Mouse (Mus musculus) stomach, embryonic 14.5 days (tissue): ENCODE data around the gene Slc30a9. TPM values are rescaled to one million over a fixed set of nuclear protein-coding genes. Genes with fewer than 3 reads are reported as not detected.

ENCODE experiments used
- ATAC-seq: fragments of 200-750 bp; cut with Nextera tagmentation; 2 replicates; pipeline ENCODE4 v1.8.0; 2017; ENCODE audit warnings: low read depth, moderate TSS enrichment; ENCODE audit not compliant: insufficient number of reproducible peaks, insufficient read depth, low FRiP score
- H3K27ac ChIP-seq: fragments of 300-500 bp; sonication (generic); 2 replicates; pipeline ENCODE4 v1.5.1; 2014; ENCODE audit warnings: mild to moderate bottlenecking, low read length, moderate library complexity, mixed read lengths
- H3K27me3 ChIP-seq: fragments of 300-500 bp; sonication (generic); 2 replicates; pipeline ENCODE4 v1.6.1; 2014; ENCODE audit warnings: low read length, control low read depth, mixed read lengths; ENCODE audit not compliant: control insufficient read depth, insufficient read depth
- H3K36me3 ChIP-seq: fragments of 300-500 bp; sonication (generic); 2 replicates; pipeline ENCODE4 v1.6.1; 2014; ENCODE audit warnings: mild to moderate bottlenecking, control low read depth, low read length, moderate library complexity, mixed read lengths; ENCODE audit not compliant: control insufficient read depth, insufficient read depth
- H3K4me1 ChIP-seq: fragments of 300-500 bp; sonication (generic); 2 replicates; pipeline ENCODE4 v1.6.1; 2014; ENCODE audit warnings: low read length, control low read depth, mixed read lengths; ENCODE audit not compliant: control insufficient read depth, insufficient read depth
- H3K4me2 ChIP-seq: fragments of 300-500 bp; sonication (generic); replicated peaks from 2 replicates; pipeline ENCODE4 v1.6.1; 2014; ENCODE audit warnings: low read depth, low read length, control low read depth
- H3K4me3 ChIP-seq: fragments of 300-500 bp; sonication (generic); 2 replicates; pipeline ENCODE4 v1.5.1; 2014; ENCODE audit warnings: low read depth, low read length, control low read depth
- H3K9ac ChIP-seq: fragments of 300-500 bp; sonication (generic); replicated peaks from 2 replicates; pipeline ENCODE4 v1.6.1; 2014; ENCODE audit warnings: low read depth, mild to moderate bottlenecking, control low read depth, low read length, moderate library complexity, mixed read lengths
- H3K9me3 ChIP-seq: fragments of 300-500 bp; sonication (generic); 2 replicates; pipeline ENCODE4 v1.6.1; 2016; ENCODE audit warnings: low read depth, low read length, control low read depth; ENCODE audit not compliant: control insufficient read depth
- WGBS: fragments of 180-500 bp; shearing (Covaris S2); extraction: QIAGEN DNeasy Blood & Tissue Kit; methylation state at CpG from one replicate; pipeline ENCODE4 v1.1.7; 2014; 5-methylcytosine and 5-hydroxymethylcytosine counted together
- polyA plus RNA-seq: library from polyadenylated mRNA; unstranded; fragments of >200 nt; fragmentation: Nextera tagmentation; extraction: Ambion mirVana; gene quantifications from 2 replicates; pipeline ENCODE4 v1.2.1, GENCODE M21; 2014

Slc30a9 gene
- polyA plus RNA-seq, 1 experiment from 2014 or later = 102 TPM

GRCm38 (mm10) chr5:67397186-67397585 is 90.4 kb downstream of the Slc30a9 start:
- no peak overlapping the region for H3K9ac ChIP-seq
- no peak for ATAC-seq
- WGBS = 88% methylated on average over 14 of the region's 14 CpGs
- H3K4me3 ChIP-seq = no peak overlapping the region
- H3K4me1 ChIP-seq = no peaks in the 10 kb centered on the region
- H3K36me3 ChIP-seq = no peaks in the 10 kb centered on the region
- H3K27me3 ChIP-seq = no peaks in the 10 kb centered on the region
- no peak overlapping the region for H3K27ac ChIP-seq
- H3K4me2 ChIP-seq = no peak overlapping the region
- H3K9me3 ChIP-seq = no peaks in the 10 kb centered on the region

DNA sequence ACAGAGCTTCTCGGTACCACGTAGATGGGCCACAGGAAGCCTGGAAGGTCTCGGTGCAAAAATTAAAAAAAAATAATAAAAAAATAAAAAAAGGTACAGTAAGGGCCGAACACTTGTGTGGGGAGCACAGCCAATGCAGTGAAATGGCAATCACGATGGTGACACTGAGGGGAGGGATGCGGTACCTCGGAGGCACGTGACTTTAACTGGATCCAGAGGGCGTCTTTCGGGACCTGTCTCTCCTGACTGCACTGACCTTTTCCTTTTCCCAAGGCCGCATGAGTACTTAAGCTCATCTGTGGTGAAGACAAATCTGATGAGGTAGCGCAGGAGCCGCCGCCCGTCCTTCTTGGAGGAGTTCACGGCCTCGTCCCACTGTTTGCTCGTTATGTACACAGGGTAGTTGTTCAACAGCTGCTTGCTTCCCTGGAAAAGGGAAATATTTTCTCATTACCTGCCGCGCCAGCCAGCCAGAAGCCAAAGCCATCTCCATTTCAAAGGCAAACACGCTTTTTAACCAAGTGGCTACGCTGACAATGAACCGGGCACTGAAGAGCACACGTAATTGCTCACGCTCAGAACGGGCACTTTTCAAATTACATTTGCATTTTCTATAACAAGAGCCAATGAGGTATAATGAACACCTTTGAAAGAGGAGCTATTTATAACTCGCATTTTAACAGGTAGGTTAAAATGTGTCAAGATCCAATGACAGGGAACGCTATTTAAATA is 93.3 kb downstream of the Slc30a9 start:
- Histone ChIP-seq H3K27me3 (no peaks in the 10 kb centered on the region), H3K4me2 (no peak overlapping the region), H3K4me3 (no peak overlapping the region), H3K36me3 (no peaks in the 10 kb centered on the region), H3K9ac (no peak overlapping the region), H3K27ac (no peak overlapping the region), H3K4me1 (no peaks in the 10 kb centered on the region), H3K9me3 (no peaks in the 10 kb centered on the region)
- WGBS = 89% methylated on average over 28 of the region's 28 CpGs
- no peak for ATAC-seq

DNA sequence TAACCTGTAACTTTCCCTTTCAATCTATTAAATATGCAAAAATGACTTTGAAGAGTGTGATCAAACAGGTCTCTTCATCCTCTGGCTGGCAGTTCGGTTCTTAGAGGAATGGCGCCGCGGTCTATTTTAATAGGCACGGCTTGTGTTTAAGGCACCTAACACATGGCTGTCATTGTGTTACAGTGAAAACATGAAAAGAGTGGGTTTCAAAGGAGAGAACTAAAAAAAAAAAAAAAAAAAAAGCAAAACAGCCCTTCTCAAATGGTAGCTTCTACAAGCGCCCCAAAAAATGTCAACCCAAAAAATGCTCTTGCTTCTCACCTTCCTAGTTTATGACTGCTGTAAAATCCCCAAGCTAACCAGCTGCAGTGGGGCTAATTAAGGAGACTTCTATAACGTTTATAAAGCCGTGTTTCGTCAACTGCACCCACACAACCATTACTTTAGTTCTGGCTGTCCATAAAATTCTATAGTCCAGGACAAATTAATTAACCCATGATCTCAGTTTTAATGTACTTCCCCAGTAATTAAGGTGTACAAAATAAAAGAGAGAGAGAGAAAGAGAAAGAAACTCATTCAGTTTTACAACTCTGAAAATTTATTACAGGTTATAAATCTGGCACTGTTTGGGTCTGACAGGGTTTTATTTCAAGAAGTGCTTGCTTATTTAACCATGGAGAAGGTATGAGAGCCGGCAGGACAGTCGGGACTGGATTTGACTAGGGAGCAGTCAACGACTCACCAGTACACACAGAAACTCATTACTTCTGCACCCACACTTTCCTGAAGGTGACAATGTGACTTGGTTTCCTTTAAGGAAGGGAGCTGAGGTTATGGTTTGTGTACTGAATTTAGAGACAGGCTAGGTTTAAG is 94.1 kb downstream of the Slc30a9 start:
- no peaks in the 10 kb centered on the region for H3K27me3 ChIP-seq
- no peak overlapping the region for H3K27ac ChIP-seq
- no peaks in the 10 kb centered on the region for H3K36me3 ChIP-seq
- no peak overlapping the region for H3K4me3 ChIP-seq
- H3K4me2 ChIP-seq = no peak overlapping the region
- H3K4me1 ChIP-seq = no peaks in the 10 kb centered on the region
- no peak overlapping the region for H3K9ac ChIP-seq
- 77% methylated on average over 12 of the region's 12 CpGs for WGBS
- ATAC-seq = no peak
- no peaks in the 10 kb centered on the region for H3K9me3 ChIP-seq

GRCm38 (mm10) chr5:67401612-67402011 is 94.9 kb downstream of the Slc30a9 start:
- no peak overlapping the region for H3K27ac ChIP-seq
- no peak overlapping the region for H3K9ac ChIP-seq
- no peak overlapping the region for H3K4me3 ChIP-seq
- H3K36me3 ChIP-seq = no peaks in the 10 kb centered on the region
- H3K9me3 ChIP-seq = no peaks in the 10 kb centered on the region
- no peaks in the 10 kb centered on the region for H3K27me3 ChIP-seq
- no peaks in the 10 kb centered on the region for H3K4me1 ChIP-seq
- 57% methylated on average over 9 of the region's 9 CpGs for WGBS
- ATAC-seq = no peak
- H3K4me2 ChIP-seq = no peak overlapping the region

DNA sequence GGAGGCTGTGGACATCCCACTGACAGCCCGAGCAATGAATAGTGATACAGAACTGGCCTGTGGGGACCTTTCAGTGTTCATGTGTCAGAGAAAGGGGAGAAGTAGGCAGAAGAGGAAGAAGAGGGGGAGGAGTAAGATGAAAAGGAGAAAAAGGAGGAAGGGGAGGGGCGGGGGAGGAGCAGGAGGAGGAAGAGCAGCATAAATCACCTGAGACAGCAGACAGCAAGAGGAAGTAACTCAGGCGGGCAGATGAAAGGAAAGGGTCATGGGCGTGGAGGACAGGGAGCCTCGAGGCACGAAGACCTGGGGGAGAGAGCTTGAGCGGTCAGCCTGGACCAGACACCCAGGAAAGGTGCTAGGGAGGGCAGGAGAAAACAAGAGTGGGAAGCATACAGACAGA is 97.6 kb downstream of the Slc30a9 start:
- no peaks in the 10 kb centered on the region for H3K4me1 ChIP-seq
- H3K4me2 ChIP-seq = no peak overlapping the region
- H3K9ac ChIP-seq = no peak overlapping the region
- H3K9me3 ChIP-seq = no peaks in the 10 kb centered on the region
- H3K4me3 ChIP-seq = no peak overlapping the region
- no peaks in the 10 kb centered on the region for H3K36me3 ChIP-seq
- H3K27me3 ChIP-seq = no peaks in the 10 kb centered on the region
- no peak for ATAC-seq
- H3K27ac ChIP-seq = no peak overlapping the region
- 51% methylated on average over 7 of the region's 7 CpGs for WGBS

DNA sequence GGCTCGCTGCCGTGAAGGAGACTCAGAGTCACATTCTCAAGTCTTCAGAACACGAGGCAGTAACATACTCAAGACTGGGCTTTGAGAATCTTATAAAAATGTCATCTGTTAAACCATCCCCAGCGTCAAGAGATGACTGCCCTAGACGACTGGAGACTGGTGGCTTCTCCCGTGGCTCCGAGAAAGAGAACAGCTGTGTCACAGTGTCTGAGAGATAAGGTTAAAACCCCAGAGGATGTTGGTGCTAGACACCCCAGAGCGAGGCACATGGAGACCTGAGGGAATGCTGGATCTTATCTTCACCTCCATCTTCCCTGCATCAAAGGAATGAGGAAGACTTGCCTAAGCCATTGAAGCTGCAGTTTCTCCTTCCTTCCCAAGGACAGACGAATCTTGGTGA is 98.2 kb downstream of the Slc30a9 start:
- H3K9ac ChIP-seq = no peak overlapping the region
- H3K4me1 ChIP-seq = no peaks in the 10 kb centered on the region; the same call in 1 of the 2 replicates
- no peak for ATAC-seq
- H3K4me2 ChIP-seq = no peak overlapping the region
- no peak overlapping the region for H3K27ac ChIP-seq
- H3K4me3 ChIP-seq = no peak overlapping the region
- H3K36me3 ChIP-seq = no peaks in the 10 kb centered on the region
- H3K27me3 ChIP-seq = no peaks in the 10 kb centered on the region
- WGBS = 78% methylated on average over 9 of the region's 9 CpGs
- no peaks in the 10 kb centered on the region for H3K9me3 ChIP-seq

Other genes starting within 250 kb of the Slc30a9 start
- gene Phox2b, start 207.7 kb upstream of the Slc30a9 start, polyA plus RNA-seq = 32.3 and 32.4 TPM in 2 replicates
- 79.1 and 83.3 TPM in 2 replicates for gene Tmem33, start 46.4 kb upstream of the Slc30a9 start, polyA plus RNA-seq
- 4.7 and 4.9 TPM in 2 replicates for gene Bend4, start 121.4 kb downstream of the Slc30a9 start, polyA plus RNA-seq